Mouse (Mus musculus): Measurements from ENCODE around the gene Olfr298. TPM values are rescaled to one million over a fixed set of nuclear protein-coding genes. Genes with fewer than 3 reads are reported as not detected.

Olfr298 gene
- polyA plus RNA-seq (2012; rRNA removed), result not detected in 2 replicates

DNA sequence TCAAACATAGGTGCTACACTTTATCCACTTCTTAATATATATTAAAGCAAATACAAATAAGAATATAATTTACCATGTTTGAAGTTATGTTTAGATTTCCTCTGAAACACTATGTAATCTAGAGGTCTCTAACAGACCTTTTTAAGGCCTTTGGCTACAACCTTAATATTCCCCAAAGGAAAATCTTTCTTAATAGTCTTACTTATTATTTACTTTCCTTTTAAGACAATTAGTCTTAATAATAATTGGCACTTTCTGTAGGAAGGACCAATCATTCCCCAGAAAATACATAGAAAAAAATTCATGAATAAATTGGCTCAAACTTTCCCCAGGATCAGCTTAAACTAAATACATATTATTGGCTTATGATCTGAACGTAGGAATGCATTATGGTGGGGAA, at the start of gene Olfr298:
Gene Olfr298 (minus strand): TSS at position 101 of the 400 bp plus-strand sequence.
- H3K27me3 ChIP-seq (ENCODE audit: control insufficient read depth, insufficient read depth, low read length), result no peaks in the 10 kb centered on the region
- H3K36me3 ChIP-seq (ENCODE audit: control insufficient read depth, insufficient read depth, low read length), result no peaks in the 10 kb centered on the region
- H3K4me3 ChIP-seq (ENCODE audit: control insufficient read depth, low read depth, low read length), result no peak within 1 kb of the TSS
- TF ChIP-seq POLR2A (IDR thresholded peaks at IDR 0.05; ENCODE audit: control insufficient read depth, low read depth, low read length) (no peak), CTCF (IDR thresholded peaks at IDR 0.05; ENCODE audit: control insufficient read depth, insufficient read depth, insufficient replicate concordance, low read depth, low read length) (no peak)
- H3K27ac ChIP-seq (ENCODE audit: control insufficient read depth, insufficient read depth, low read depth, low read length), result no peak within 1 kb of the TSS
- H3K4me1 ChIP-seq (ENCODE audit: control insufficient read depth, insufficient read depth, low read length), result no peaks in the 10 kb centered on the region

DNA sequence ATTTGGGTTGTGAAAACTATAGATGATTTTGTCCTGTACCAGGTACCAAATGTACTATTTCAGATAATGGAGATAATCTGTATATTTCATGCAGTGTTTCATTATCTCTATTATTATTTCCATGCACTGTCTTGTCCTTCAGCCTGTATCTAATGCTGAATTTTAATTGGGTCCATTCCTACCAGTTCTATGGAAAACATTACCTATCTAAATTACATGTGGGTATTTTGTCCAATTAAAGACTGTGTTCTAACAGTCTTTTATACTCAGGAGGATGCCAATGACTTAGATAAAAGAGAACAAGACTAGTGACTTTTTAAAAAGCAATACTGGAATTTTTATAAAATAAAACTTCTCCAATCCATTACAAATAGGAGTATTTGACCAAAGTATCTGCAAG, 27.4 kb upstream of the Olfr298 start, which contains the start of gene Olfr297:
Gene Olfr297 (plus strand): TSS at position 301 of the 400 bp plus-strand sequence.
- Histone ChIP-seq H3K4me1 (ENCODE audit: control insufficient read depth, insufficient read depth, low read length) (no peaks in the 10 kb centered on the region), H3K27me3 (ENCODE audit: control insufficient read depth, insufficient read depth, low read length) (no peaks in the 10 kb centered on the region), H3K36me3 (ENCODE audit: control insufficient read depth, insufficient read depth, low read length) (no peaks in the 10 kb centered on the region), H3K27ac (ENCODE audit: control insufficient read depth, insufficient read depth, low read depth, low read length) (no peak within 1 kb of the TSS), H3K4me3 (ENCODE audit: control insufficient read depth, low read depth, low read length) (no peak within 1 kb of the TSS)
- no peak for TF ChIP-seq CTCF (IDR thresholded peaks at IDR 0.05; ENCODE audit: control insufficient read depth, insufficient read depth, insufficient replicate concordance, low read depth, low read length)
- TF ChIP-seq POLR2A (IDR thresholded peaks at IDR 0.05; ENCODE audit: control insufficient read depth, low read depth, low read length), result no peak

DNA sequence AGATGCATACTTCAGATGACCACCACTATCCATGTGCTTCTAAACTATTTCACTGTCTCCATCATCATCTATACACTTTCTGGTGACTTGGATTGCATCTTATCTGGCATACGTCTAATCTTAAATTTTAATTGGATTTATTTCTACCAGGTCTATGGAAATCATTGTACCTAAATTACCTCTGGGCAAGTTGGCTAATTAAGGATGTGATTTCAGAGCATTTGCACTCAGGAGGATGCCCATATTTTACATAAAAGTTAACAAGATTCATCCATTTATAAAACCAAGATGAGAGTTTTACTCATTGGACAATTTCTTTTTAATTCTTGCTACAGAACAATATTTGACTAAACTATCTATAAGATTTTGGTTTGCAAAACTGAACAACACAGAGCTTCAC, 32.7 kb downstream of the Olfr298 start, which contains the start of gene Olfr299:
Gene Olfr299 (plus strand): TSS at position 301 of the 400 bp plus-strand sequence.
- Histone ChIP-seq H3K4me1 (ENCODE audit: control insufficient read depth, insufficient read depth, low read length) (no peaks in the 10 kb centered on the region), H3K4me3 (ENCODE audit: control insufficient read depth, low read depth, low read length) (no peak within 1 kb of the TSS), H3K36me3 (ENCODE audit: control insufficient read depth, insufficient read depth, low read length) (no peaks in the 10 kb centered on the region), H3K27ac (ENCODE audit: control insufficient read depth, insufficient read depth, low read depth, low read length) (no peak within 1 kb of the TSS), H3K27me3 (ENCODE audit: control insufficient read depth, insufficient read depth, low read length) (no peaks in the 10 kb centered on the region)
- TF ChIP-seq CTCF (IDR thresholded peaks at IDR 0.05; ENCODE audit: control insufficient read depth, insufficient read depth, insufficient replicate concordance, low read depth, low read length), result no peak
- TF ChIP-seq POLR2A (IDR thresholded peaks at IDR 0.05; ENCODE audit: control insufficient read depth, low read depth, low read length), result no peak

Other genes with a start within 250 kb of the Olfr298 start
- gene Vmn2r76, start 246.2 kb downstream of the Olfr298 start, polyA plus RNA-seq (2012; rRNA removed), result not detected in 2 replicates
- gene Olfr310, start 215.3 kb downstream of the Olfr298 start, polyA plus RNA-seq (2012; rRNA removed), result not detected in 2 replicates
- gene Olfr309, start 178.8 kb downstream of the Olfr298 start, polyA plus RNA-seq (2012; rRNA removed), result 0.12 TPM in 1 of 2 replicates, not detected in the other
- not detected in 2 replicates for gene Olfr308, start 166.9 kb downstream of the Olfr298 start, polyA plus RNA-seq (2012; rRNA removed)
- gene Olfr307, start 154.9 kb downstream of the Olfr298 start, polyA plus RNA-seq (2012; rRNA removed), result 0.07 and 0.21 TPM in 2 replicates
- 0.25 and 0.30 TPM in 2 replicates for gene Olfr305, start 125.6 kb downstream of the Olfr298 start, polyA plus RNA-seq (2012; rRNA removed)
- not detected in 2 replicates for gene Olfr304, start 105.8 kb downstream of the Olfr298 start, polyA plus RNA-seq (2012; rRNA removed)
- 0.52 and 0.95 TPM in 2 replicates for gene Olfr303, start 94.7 kb downstream of the Olfr298 start, polyA plus RNA-seq (2012; rRNA removed)
- 0.20 and 0.56 TPM in 2 replicates for gene Olfr301, start 88.6 kb downstream of the Olfr298 start, polyA plus RNA-seq (2012; rRNA removed)
- gene Olfr299, start 32.6 kb downstream of the Olfr298 start, polyA plus RNA-seq (2012; rRNA removed), result not detected in 2 replicates
- not detected in 2 replicates for gene Olfr297, start 27.5 kb upstream of the Olfr298 start, polyA plus RNA-seq (2012; rRNA removed)
- gene Olfr295, start 91.4 kb upstream of the Olfr298 start, polyA plus RNA-seq (2012; rRNA removed), result not detected in 2 replicates
- gene Olfr294, start 124.2 kb upstream of the Olfr298 start, polyA plus RNA-seq (2012; rRNA removed), result not detected in 2 replicates
- gene Olfr293, start 156.6 kb upstream of the Olfr298 start, polyA plus RNA-seq (2012; rRNA removed), result not detected in 2 replicates
- gene Olfr292, start 195.8 kb upstream of the Olfr298 start, polyA plus RNA-seq (2012; rRNA removed), result not detected in 2 replicates

Data from testis, adult 2 months (tissue).